Mouse (Mus musculus): ENCODE measurements at regions not wholly inside any gene's neighbourhood (a gene's known extent, or its start where the extent isn't known, plus 50 kb on each side); places are given as distances from the start of the nearest gene placed in this dataset.

GRCm38 (mm10) chr9:122437464-122437863 lies 86.1 kb downstream of the Abhd5 start:
- DNase-seq (ENCODE audit: low spot score in 2 of 2): peak in 1 of 2 experiments; percentile 54

GRCm38 (mm10) chr9:122446387-122447105 lies 95.1 kb downstream of the Abhd5 start:
- DNase-seq (ENCODE audit: low spot score in 2 of 2): no peak

GRCm38 (mm10) chr9:122447568-122447967 lies 96.2 kb downstream of the Abhd5 start:
- no peak for DNase-seq (ENCODE audit: low spot score in 2 of 2)

GRCm38 (mm10) chr9:122448342-122448741 lies 96.9 kb downstream of the Abhd5 start:
- no peak for DNase-seq (ENCODE audit: low spot score in 2 of 2)

GRCm38 (mm10) chr9:122450524-122450923 lies 99.1 kb downstream of the Abhd5 start:
- peak in 1 of 2 experiments; percentile 21 for DNase-seq (ENCODE audit: low spot score in 2 of 2)

GRCm38 (mm10) chr9:122455301-122455700 lies 103.9 kb downstream of the Abhd5 start:
- DNase-seq (ENCODE audit: low spot score in 2 of 2): peak; percentile 28 to 62

GRCm38 (mm10) chr9:122455779-122456178 lies 104.4 kb downstream of the Abhd5 start:
- DNase-seq (ENCODE audit: low spot score in 2 of 2): peak in 1 of 2 experiments; percentile 31

- DNase-seq (ENCODE audit: low spot score in 2 of 2): no peak
These were observed 108.1 kb downstream of the Abhd5 start for GRCm38 (mm10) chr9:122459491-122459890.

GRCm38 (mm10) chr9:122471539-122471938 lies 120.1 kb downstream of the Abhd5 start:
- DNase-seq (ENCODE audit: low spot score in 2 of 2): no peak

GRCm38 (mm10) chr9:122476356-122476755 lies 124.9 kb downstream of the Abhd5 start:
- DNase-seq (ENCODE audit: low spot score in 2 of 2): peak in 1 of 2 experiments; percentile 63

- no peak for DNase-seq (ENCODE audit: low spot score in 2 of 2)
These were observed 135.6 kb downstream of the Abhd5 start for GRCm38 (mm10) chr9:122487001-122487400.

GRCm38 (mm10) chr9:122494691-122495090 lies 143.3 kb downstream of the Abhd5 start:
- no peak for DNase-seq (ENCODE audit: low spot score in 2 of 2)

- DNase-seq (ENCODE audit: low spot score in 2 of 2): no peak
These were observed 145.1 kb downstream of the Abhd5 start for GRCm38 (mm10) chr9:122496482-122496985.

GRCm38 (mm10) chr9:122501864-122502341 lies 150.5 kb downstream of the Abhd5 start:
- no peak for DNase-seq (ENCODE audit: low spot score in 2 of 2)

GRCm38 (mm10) chr9:122521569-122521968 lies 170.2 kb downstream of the Abhd5 start:
- DNase-seq (ENCODE audit: low spot score in 2 of 2): no peak

- DNase-seq (ENCODE audit: low spot score in 2 of 2): peak in 1 of 2 experiments; percentile 33
These were observed 174.2 kb downstream of the Abhd5 start for GRCm38 (mm10) chr9:122525621-122526055.

GRCm38 (mm10) chr9:122528267-122528666 lies 176.9 kb downstream of the Abhd5 start:
- DNase-seq (ENCODE audit: low spot score in 2 of 2): no peak

GRCm38 (mm10) chr9:122529721-122530120 lies 178.3 kb downstream of the Abhd5 start:
- DNase-seq (ENCODE audit: low spot score in 2 of 2): no peak

- no peak for DNase-seq (ENCODE audit: low spot score in 2 of 2)
These were observed 180.4 kb downstream of the Abhd5 start for GRCm38 (mm10) chr9:122531806-122532205.

- peak in 1 of 2 experiments; percentile 52 for DNase-seq (ENCODE audit: low spot score in 2 of 2)
These were observed 182.9 kb downstream of the Abhd5 start for GRCm38 (mm10) chr9:122534121-122534814.

- no peak for DNase-seq (ENCODE audit: low spot score in 2 of 2)
These were observed 183.6 kb downstream of the Abhd5 start for GRCm38 (mm10) chr9:122534965-122535364.

GRCm38 (mm10) chr9:122540091-122540490 lies 188.7 kb downstream of the Abhd5 start:
- DNase-seq (ENCODE audit: low spot score in 2 of 2): no peak

- DNase-seq (ENCODE audit: low spot score in 2 of 2): peak in 1 of 2 experiments; percentile 1
These were observed 191.1 kb upstream of the Topaz1 start for GRCm38 (mm10) chr9:122556051-122556450.

Data from left cerebral cortex, adult 9 months (tissue).